Comparison of ENCODE assay signal across 8 mouse cellular contexts in the genomic region with DNA sequence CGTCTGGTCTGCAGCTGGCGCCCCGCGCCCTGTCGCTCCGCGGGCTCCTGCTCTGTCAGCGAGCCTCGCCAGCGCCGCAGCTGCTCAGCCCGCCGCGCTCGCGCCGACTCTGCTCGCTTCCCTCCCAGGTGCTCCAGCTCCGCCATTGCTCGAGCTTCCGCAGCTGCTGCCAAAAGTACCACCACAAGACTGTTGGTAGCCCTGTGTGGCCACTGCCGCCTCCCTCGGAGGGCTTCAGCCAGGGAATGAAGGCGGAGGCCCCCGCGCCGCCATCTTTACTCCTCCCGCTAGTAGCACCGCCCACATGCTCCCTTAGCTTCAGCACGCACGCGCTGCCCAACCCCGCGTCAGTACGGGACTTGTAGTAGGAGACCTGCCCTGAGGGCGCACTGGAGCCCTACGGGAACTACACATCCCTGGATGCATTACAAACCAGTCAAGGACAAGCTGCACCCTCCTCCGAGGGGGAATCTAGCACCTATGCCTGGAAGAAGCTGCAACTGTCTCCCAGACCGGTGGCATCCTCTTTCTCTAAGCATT. TPM values are rescaled to one million over a fixed set of nuclear protein-coding genes. Genes with fewer than 3 reads are reported as not detected.
A peak's percentile ranks its signal among the peaks of the same experiment; 100 is the strongest.
DNase-seq lines count a peak whose midpoint lies in the region; ATAC-seq lines count a peak whose summit lies in the region.

A gene (minus strand): TSS at position 306 of the 540 bp plus-strand sequence.

- H3K4me2 ChIP-seq in hindbrain, embryonic 14.5 days (replicated peaks) = peak within 1 kb of the TSS; percentile 65

- no peaks in the 10 kb centered on the region for H3K36me3 ChIP-seq in hindbrain, embryonic 14.5 days (replicated peaks; ENCODE audit: control insufficient read depth, insufficient read depth)

- peaks cover 18% of the 10 kb centered on the region for H3K4me1 ChIP-seq in hindbrain, embryonic 14.5 days (replicated peaks; ENCODE audit: control insufficient read depth, insufficient read depth, low read length)

- H3K9me3 ChIP-seq in hindbrain, embryonic 14.5 days (ENCODE audit: control insufficient read depth, low read length) = no peaks in the 10 kb centered on the region

- no peaks in the 10 kb centered on the region for H3K27me3 ChIP-seq in hindbrain, embryonic 14.5 days (ENCODE audit: control insufficient read depth, insufficient read depth, low read length)

- H3K27ac ChIP-seq in hindbrain, embryonic 14.5 days = peak within 1 kb of the TSS; percentile 85

- peak; percentile 99 for DNase-seq in R1 (ENCODE audit: low read depth, low spot score)
- DNase-seq in cerebellum, postnatal 25 days = peak; percentile 96 to 98
- DNase-seq in frontal cortex, postnatal 25 days (ENCODE audit: low spot score in 2 of 2) = peak; percentile 88 to 95
- peak; percentile 96 for DNase-seq in hindbrain, embryonic 14.5 days (ENCODE audit: low spot score)
- peak; percentile 95 to 98 for DNase-seq in layer of hippocampus, postnatal 36 days
- DNase-seq in lung, postnatal 36 days = peak; percentile 98
- peak; percentile 99 for DNase-seq in retina, postnatal 1 day
- peak; percentile 88 to 91 for DNase-seq in urinary bladder, adult 18-20 months (ENCODE audit: low spot score in 2 of 2)

- WGBS in hindbrain, embryonic 14.5 days = under 1% methylated on average over 39 of the region's 39 CpGs

- H3K4me3 ChIP-seq in hindbrain, embryonic 14.5 days (replicated peaks; ENCODE audit: low read length) = peak within 1 kb of the TSS; percentile 55

- peak; percentile 99 for ATAC-seq in hindbrain, embryonic 14.5 days (ENCODE audit: low FRiP score)

- H3K9ac ChIP-seq in hindbrain, embryonic 14.5 days = peak within 1 kb of the TSS; percentile 62

RNA-seq across cellular contexts. Expression of the gene that starts here (rescaled TPM):
- polyA plus RNA-seq in hindbrain, embryonic 14.5 days (2014; fragmentation: Nextera tagmentation; extraction: Ambion mirVana) = 16.7 and 17.2 TPM in 2 replicates
- total RNA-seq in layer of hippocampus, postnatal 36 days (2021) = 10 to 100 TPM; 71.9 to 77.8 TPM

Comparison
In these comparisons a context has a peak if more than half of its experiments do, and no peak if none do; other contexts are left out.
1. Peak in every context shown above with its lines: DNase-seq, ATAC-seq, H3K4me3 ChIP-seq and H3K27ac ChIP-seq.